Mouse (Mus musculus) neural tube, embryonic 12.5 days (tissue): Measurements from ENCODE around the gene Ptx4. TPM values are rescaled to one million over a fixed set of nuclear protein-coding genes. Genes with fewer than 3 reads are reported as not detected.
A peak's percentile ranks its signal among the peaks of the same experiment; 100 is the strongest.
"Not testable (repeated sequence)": the region's sequence is repeated elsewhere in the genome, so short reads cannot be mapped to it uniquely, and the experiment has no call there.

Source experiments
- ATAC-seq: fragments of 200-750 bp; cut with Nextera tagmentation; 2 replicates; pipeline ENCODE4 v1.8.0; 2017; ENCODE audit warnings: low read depth, mild to moderate bottlenecking, moderate TSS enrichment, moderate library complexity; ENCODE audit not compliant: low FRiP score
- H3K27ac ChIP-seq: fragments of 300-500 bp; sonication (generic); 2 replicates; pipeline ENCODE4 v1.5.1; 2016
- H3K27me3 ChIP-seq: fragments of 300-500 bp; sonication (generic); replicated peaks from 2 replicates; pipeline ENCODE4 v1.6.1; 2016; ENCODE audit warnings: mild to moderate bottlenecking
- H3K36me3 ChIP-seq: fragments of 300-500 bp; sonication (generic); 2 replicates; pipeline ENCODE4 v1.6.1; 2016; ENCODE audit warnings: mild to moderate bottlenecking
- H3K4me1 ChIP-seq: fragments of 300-500 bp; sonication (generic); 2 replicates; pipeline ENCODE4 v1.6.1; 2016
- H3K4me2 ChIP-seq: fragments of 300-500 bp; sonication (generic); replicated peaks from 2 replicates; pipeline ENCODE4 v1.6.1; 2016; ENCODE audit warnings: mild to moderate bottlenecking
- H3K4me3 ChIP-seq: fragments of 300-500 bp; sonication (generic); 2 replicates; pipeline ENCODE4 v1.5.1; 2016
- H3K9ac ChIP-seq: fragments of 300-500 bp; sonication (generic); 2 replicates; pipeline ENCODE4 v1.6.1; 2016; ENCODE audit warnings: mild to moderate bottlenecking
- H3K9me3 ChIP-seq: fragments of 300-500 bp; sonication (generic); 2 replicates; pipeline ENCODE4 v1.6.1; 2016; ENCODE audit warnings: mild to moderate bottlenecking
- WGBS: fragments of 180-500 bp; shearing (Covaris S2); methylation state at CpG from one replicate; pipeline ENCODE4 v1.1.7; 2016; 5-methylcytosine and 5-hydroxymethylcytosine counted together
- polyA plus RNA-seq: library from polyadenylated mRNA; unstranded; fragments of >200 nt; fragmentation: Nextera tagmentation; extraction: Ambion mirVana; gene quantifications from 2 replicates; pipeline ENCODE4 v1.2.1, GENCODE M21; 2016

Gene Ptx4
- polyA plus RNA-seq, 1 experiment from 2014 or later: not detected

DNA sequence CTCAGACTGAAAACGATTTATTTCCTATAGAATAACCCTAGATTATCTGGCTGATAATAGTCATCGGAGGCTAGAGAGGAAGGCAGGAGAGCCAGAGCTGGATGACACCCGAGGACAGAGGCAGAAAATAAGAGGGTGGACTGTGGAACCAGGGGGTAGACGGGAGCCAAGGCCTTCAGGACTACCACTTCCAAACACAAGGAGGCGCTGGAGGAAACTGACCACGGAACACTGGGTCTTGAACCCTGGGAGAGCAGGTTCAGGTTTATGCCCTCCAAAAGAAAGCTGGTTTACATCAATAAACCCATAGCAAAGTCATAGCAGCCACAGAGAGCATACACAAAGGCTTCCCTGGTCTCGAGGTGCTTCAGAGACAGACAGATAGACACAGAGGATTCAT is 3.4 kb downstream of the Ptx4 start:
- Histone ChIP-seq H3K36me3 (no peaks in the 10 kb centered on the region), H3K4me3 (no peak overlapping the region), H3K4me2 (no peak overlapping the region), H3K27ac (no peak overlapping the region), H3K9ac (no peak overlapping the region), H3K9me3 (no peaks in the 10 kb centered on the region), H3K27me3 (0 out of 2 replicates have a peak, but pooled peaks cover 3% of the 10 kb centered on the region), H3K4me1 (no peaks in the 10 kb centered on the region)
- no peak for ATAC-seq
- 31% methylated on average over 7 of the region's 7 CpGs for WGBS

DNA sequence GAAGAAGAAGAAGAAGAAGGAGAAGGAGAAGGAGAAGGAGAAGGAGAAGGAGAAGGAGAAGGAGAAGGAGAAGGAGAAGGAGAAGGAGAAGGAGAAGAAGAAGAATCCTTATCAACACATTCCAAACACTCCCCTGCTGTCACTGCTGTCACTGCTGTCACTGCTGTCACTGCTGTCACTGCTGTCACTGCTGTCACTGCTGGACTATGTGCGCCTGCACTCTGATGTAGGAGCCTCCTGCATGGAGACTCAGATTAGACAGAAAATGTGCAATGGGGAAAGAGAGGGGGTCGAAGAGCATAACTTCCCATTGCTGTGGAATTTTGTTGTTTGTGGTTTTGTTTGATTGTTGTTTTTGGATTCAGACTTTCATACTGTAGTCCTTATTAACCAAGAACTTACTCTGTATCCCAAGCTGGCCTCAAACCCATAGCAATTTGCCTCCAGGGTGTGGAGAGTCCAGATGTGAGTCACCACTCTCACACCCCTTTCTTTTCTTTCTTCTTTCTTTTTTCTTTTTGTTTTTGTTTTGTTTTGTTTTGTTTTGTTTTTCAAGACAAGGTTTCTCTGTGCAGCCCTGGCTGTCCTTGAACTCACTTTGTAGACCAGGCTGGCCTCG is 5.0 kb downstream of the Ptx4 start:
- H3K9me3 ChIP-seq, H3K4me1 ChIP-seq, H3K27ac ChIP-seq, H3K4me3 ChIP-seq, H3K36me3 ChIP-seq, ATAC-seq, H3K9ac ChIP-seq, H3K27me3 ChIP-seq, H3K4me2 ChIP-seq: not testable (repeated sequence)
- 78% methylated on average over 3 of the region's 3 CpGs for WGBS

DNA sequence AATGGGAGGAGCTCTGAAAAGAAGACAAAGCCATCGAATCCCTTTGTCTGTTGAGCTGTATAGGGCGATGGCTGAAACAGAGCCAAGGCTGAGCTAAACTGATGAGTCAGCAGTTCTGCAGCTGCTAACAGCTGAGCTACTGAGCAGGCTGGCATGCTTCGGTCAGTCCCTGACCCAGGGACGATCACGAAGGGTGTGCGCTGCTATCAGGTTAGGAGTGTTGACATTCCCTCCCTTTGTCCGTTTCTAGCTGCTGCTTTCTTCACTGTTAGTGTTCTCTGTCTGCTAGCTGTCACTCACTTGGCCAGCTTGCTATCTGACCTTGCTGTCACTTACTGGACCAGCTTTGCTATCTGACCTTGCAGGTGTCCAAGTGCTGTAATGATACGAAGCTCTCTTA is 6.5 kb downstream of the Ptx4 start:
- whole genome bisulfite sequencing: 63% methylated on average over 8 of the region's 8 CpGs
- H3K9me3 ChIP-seq: no peaks in the 10 kb centered on the region
- H3K4me3 ChIP-seq: no peak overlapping the region
- H3K36me3 ChIP-seq: no peaks in the 10 kb centered on the region
- no peak for ATAC-seq
- no peak overlapping the region for H3K27ac ChIP-seq
- H3K4me2 ChIP-seq: no peak overlapping the region
- H3K27me3 ChIP-seq: 0 out of 2 replicates have a peak, but pooled peaks cover 3% of the 10 kb centered on the region
- H3K9ac ChIP-seq: no peak overlapping the region
- H3K4me1 ChIP-seq: no peaks in the 10 kb centered on the region

DNA sequence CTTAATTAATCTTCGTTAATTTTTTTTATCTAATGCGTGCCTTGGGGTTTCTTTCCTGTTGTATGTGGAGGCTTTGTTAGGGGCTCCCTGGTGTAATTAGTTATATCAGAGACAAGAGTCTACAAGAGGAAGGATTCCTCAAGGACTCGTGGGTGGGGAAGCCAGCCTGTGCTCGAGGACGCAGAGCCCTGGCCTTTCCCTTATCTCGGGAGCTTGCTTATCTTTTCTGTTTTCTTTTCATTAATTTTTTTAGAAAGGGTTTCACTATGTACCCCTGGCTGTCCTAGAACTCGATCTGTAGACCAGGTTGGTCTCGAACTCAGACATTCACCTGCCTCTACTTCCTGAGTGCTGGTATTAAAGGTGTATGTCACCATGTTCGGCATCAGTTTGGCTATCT is 7.1 kb downstream of the Ptx4 start:
- H3K4me1 ChIP-seq: no peaks in the 10 kb centered on the region
- WGBS: 76% methylated on average over 9 of the region's 9 CpGs
- H3K9me3 ChIP-seq: no peaks in the 10 kb centered on the region
- H3K4me3 ChIP-seq: no peak overlapping the region
- H3K9ac ChIP-seq: no peak overlapping the region
- no peak overlapping the region for H3K4me2 ChIP-seq
- H3K27ac ChIP-seq: no peak overlapping the region
- H3K36me3 ChIP-seq: no peaks in the 10 kb centered on the region
- 0 out of 2 replicates have a peak, but pooled peaks cover 3% of the 10 kb centered on the region for H3K27me3 ChIP-seq
- no peak for ATAC-seq

DNA sequence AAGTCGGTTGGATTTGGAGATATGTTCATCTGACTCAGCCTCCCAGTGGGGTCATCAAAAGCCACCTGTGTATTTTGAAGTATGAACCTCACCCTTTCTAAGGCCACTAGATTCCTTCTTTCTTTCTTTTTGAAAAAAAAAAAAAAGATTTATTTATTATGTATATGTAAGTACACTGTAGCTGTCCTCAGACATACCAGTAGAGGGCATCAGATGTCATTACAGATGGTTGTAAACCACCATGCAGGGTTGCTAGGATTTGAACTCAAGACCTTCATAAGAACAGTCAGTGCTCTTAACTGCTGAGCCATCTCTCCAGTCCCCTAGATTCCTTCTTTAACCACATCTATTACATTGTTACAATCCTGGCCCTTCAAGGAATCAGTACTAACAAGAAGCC is 9.5 kb downstream of the Ptx4 start:
- WGBS: 88% methylated on average over 1 of the region's 1 CpGs
- no peak for ATAC-seq
- H3K4me2 ChIP-seq: no peak overlapping the region

DNA sequence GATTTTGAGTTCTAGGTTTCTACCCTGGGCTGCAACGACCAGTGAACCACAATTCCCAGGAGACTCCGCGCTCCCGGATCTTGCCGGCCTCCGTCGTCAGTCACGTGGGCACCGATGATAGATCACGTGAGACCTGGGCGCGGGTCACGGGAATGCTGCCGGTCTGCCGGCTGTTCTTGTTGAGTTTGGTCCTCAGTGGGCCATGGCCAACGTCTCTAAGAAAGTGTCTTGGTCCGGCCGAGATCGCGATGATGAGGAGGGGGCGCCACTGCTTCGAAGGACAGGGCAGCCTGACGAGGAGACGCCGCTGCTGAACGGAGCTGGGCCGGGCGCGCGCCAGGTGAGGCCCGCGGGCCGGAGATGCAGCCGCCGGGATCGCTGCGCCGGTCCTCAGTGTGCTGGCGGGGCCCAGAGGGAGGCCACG is 12.7 kb downstream of the Ptx4 start, which contains the start of gene Clcn7:
TSS of gene Clcn7 (plus strand) at position 117 of the 424 bp plus-strand sequence.
- Histone ChIP-seq H3K9me3 (no peaks in the 10 kb centered on the region), H3K4me3 (peak within 1 kb of the TSS; percentile 88), H3K4me2 (peak within 1 kb of the TSS; percentile 80), H3K27me3 (no peaks in the 10 kb centered on the region), H3K4me1 (peaks cover 14% of the 10 kb centered on the region), H3K27ac (no peak within 1 kb of the TSS), H3K36me3 (no peaks in the 10 kb centered on the region; the same call in 1 of the 2 replicates), H3K9ac (peak within 1 kb of the TSS; percentile 82)
- under 1% methylated on average over 40 of the region's 40 CpGs for WGBS
- peak; percentile 84 for ATAC-seq

More for the DNA sequence above, 9.5 kb downstream of the Ptx4 start:
- 0 out of 2 replicates have a peak, but pooled peaks cover 3% of the 10 kb centered on the region for H3K27me3 ChIP-seq
- no peak overlapping the region for H3K9ac ChIP-seq
- H3K9me3 ChIP-seq: no peaks in the 10 kb centered on the region
- H3K4me3 ChIP-seq: no peak overlapping the region
- no peaks in the 10 kb centered on the region for H3K36me3 ChIP-seq
- no peak overlapping the region for H3K27ac ChIP-seq
- H3K4me1 ChIP-seq: peaks cover 11% of the 10 kb centered on the region

DNA sequence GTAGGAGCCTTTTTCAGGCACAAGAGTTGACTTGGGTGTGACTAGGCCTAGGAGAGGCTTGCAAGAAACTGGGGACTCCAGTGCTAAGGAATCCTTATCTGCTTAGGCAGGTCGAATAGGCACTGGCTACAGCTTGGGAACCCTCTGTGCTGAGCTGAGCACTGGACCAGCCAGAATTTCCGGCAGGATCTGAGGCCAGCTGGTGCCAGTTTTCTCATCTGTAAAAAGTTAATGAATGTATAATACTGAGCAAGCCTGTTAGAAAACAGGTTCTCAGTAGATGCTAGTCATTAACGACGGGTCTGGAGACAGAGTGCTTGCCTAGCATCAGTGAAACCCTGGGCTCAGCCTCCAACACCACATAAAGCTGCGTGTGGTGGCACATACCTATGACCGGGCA is 15.1 kb downstream of the Ptx4 start:
- 91% methylated on average over 6 of the region's 6 CpGs for WGBS
- peaks cover 14% of the 10 kb centered on the region for H3K4me1 ChIP-seq
- H3K36me3 ChIP-seq: no peaks in the 10 kb centered on the region; the same call in 1 of the 2 replicates
- H3K27ac ChIP-seq: no peak overlapping the region
- no peak for ATAC-seq
- H3K9ac ChIP-seq: no peak overlapping the region
- H3K27me3 ChIP-seq: no peaks in the 10 kb centered on the region
- H3K4me2 ChIP-seq: no peak overlapping the region
- no peaks in the 10 kb centered on the region for H3K9me3 ChIP-seq
- no peak overlapping the region for H3K4me3 ChIP-seq

DNA sequence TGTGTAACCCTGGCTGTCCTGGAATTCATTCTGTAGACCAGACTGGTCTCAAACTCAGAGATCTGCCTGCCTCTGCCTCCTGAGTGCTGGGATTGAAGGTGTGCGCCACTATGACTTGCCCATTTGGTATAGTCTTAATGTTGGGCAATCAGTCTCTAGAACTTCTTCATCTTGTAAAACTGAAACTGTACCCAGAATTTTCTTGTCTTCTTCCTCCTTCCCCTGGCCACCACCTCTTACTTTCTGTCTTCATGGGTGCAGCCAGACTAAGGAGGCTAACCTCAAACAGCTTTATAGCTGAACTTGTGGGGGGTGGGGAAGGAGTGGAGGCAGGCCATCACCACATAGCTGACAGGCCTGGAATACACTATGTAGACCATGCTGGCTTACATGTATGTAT is 18.2 kb downstream of the Ptx4 start:
- no peaks in the 10 kb centered on the region for H3K27me3 ChIP-seq
- H3K27ac ChIP-seq: no peak overlapping the region
- peaks cover 13% of the 10 kb centered on the region for H3K4me1 ChIP-seq
- no peak overlapping the region for H3K9ac ChIP-seq
- WGBS: 93% methylated on average over 1 of the region's 1 CpGs
- H3K4me2 ChIP-seq: no peak overlapping the region
- no peaks in the 10 kb centered on the region; the same call in 1 of the 2 replicates for H3K36me3 ChIP-seq
- no peak for ATAC-seq
- H3K4me3 ChIP-seq: no peak overlapping the region
- no peaks in the 10 kb centered on the region for H3K9me3 ChIP-seq

DNA sequence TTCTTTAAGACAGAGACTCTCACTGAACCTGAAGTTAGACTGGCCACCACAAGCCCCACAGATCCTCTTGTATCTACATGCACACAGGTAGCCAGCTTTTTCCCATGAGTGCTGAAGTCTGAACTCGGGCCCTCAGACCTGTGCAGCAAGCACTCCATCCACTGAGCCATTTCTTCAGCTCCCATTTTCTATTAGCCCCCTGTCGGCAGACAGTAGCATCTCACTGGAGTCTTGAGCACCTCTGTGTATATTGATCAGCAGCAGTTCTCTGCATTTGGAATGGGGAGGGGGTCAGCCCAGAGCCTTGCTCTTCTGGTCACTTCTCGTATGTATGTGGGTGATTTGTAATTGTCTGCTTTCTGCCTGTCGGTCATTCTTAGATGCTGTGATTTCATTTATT is 19.4 kb downstream of the Ptx4 start:
- Histone ChIP-seq H3K9ac (no peak overlapping the region), H3K4me3 (no peak overlapping the region), H3K4me2 (no peak overlapping the region), H3K27ac (no peak overlapping the region), H3K4me1 (0 out of 2 replicates have a peak, but pooled peaks cover 4% of the 10 kb centered on the region), H3K27me3 (no peaks in the 10 kb centered on the region), H3K36me3 (peaks cover 6% of the 10 kb centered on the region; the same call in 1 of the 2 replicates), H3K9me3 (no peaks in the 10 kb centered on the region)
- WGBS: 74% methylated on average over 4 of the region's 4 CpGs
- ATAC-seq: no peak

DNA sequence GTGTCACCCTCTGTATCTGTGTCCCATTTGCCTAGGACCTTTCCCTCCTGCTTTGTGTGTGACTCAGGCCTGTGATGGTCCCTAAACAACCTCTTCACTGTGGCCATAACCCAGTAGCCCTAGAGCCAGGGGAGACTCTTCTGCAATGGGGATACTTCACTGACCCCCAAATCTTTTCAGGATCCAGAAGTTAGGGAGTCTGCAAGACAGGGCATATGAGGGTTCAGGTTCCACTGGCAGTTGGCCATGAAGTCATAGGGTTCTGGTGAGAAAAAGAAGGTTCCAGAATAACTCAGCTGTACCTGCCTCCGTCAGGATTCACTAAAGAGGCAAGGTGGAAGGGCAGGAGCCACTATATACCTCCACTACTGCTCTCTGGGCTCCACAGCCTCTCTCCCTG is 41.6 kb downstream of the Ptx4 start, which contains the start of gene Ccdc154:
TSS of gene Ccdc154 (plus strand) at position 301 of the 400 bp plus-strand sequence.
- ATAC-seq: no peak
- Histone ChIP-seq H3K9ac (no peak within 1 kb of the TSS), H3K4me1 (no peaks in the 10 kb centered on the region), H3K27ac (no peak within 1 kb of the TSS), H3K9me3 (no peaks in the 10 kb centered on the region), H3K27me3 (no peaks in the 10 kb centered on the region), H3K4me3 (no peak within 1 kb of the TSS), H3K4me2 (no peak within 1 kb of the TSS), H3K36me3 (peaks cover 44% of the 10 kb centered on the region)
- WGBS: 82% methylated on average over 1 of the region's 1 CpGs

DNA sequence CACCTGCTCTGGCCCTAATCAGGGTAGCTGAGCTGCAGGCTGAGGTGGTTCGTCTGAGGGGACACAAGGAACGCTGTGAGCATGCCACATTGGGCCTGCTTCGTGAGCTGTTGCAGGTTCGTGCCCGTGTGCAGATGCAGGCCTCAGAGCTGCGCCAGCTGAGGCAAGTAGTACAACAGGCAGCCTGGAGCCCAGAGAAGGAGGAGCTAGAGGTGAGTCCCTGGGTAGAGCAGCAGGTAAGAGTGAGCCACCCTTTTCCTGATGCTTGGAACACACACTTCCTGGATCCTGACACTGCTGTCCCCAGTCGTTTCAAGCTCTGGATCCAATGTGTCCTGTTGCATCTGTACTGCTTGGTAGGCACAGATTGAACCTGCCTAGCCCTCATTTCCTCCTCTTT is 42.8 kb downstream of the Ptx4 start:
- Histone ChIP-seq H3K4me1 (no peaks in the 10 kb centered on the region), H3K36me3 (peaks cover 33% of the 10 kb centered on the region), H3K27ac (no peak overlapping the region), H3K9ac (no peak overlapping the region), H3K9me3 (no peaks in the 10 kb centered on the region), H3K27me3 (no peaks in the 10 kb centered on the region), H3K4me2 (no peak overlapping the region), H3K4me3 (no peak overlapping the region)
- 82% methylated on average over 7 of the region's 7 CpGs for WGBS
- no peak for ATAC-seq

DNA sequence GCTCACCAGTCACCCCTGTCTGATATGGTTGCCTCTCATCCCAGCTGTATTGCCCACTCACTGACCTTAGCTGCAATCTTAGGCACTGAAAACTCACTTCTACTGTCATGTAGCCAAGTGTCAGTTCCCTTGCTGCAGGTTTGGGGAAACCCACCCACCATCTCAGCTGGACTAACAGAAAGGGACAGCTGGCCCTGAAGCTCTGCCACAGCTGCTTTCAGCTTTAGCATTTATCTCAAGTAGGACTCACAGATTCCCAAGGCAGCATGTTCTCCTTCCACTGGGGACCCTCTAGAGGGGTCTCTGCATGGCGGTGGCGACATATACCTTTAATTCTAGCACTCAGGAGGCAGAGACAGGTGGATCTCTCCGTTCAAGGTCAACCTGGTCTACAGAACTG is 44.2 kb downstream of the Ptx4 start:
- WGBS: 88% methylated on average over 3 of the region's 3 CpGs
- ATAC-seq: no peak
- H3K9me3 ChIP-seq: no peaks in the 10 kb centered on the region

More for the DNA sequence above, 44.2 kb downstream of the Ptx4 start:
- Histone ChIP-seq H3K4me1 (no peaks in the 10 kb centered on the region), H3K36me3 (peaks cover 23% of the 10 kb centered on the region), H3K9ac (no peak overlapping the region), H3K27ac (no peak overlapping the region), H3K4me3 (no peak overlapping the region), H3K27me3 (no peaks in the 10 kb centered on the region), H3K4me2 (no peak overlapping the region)
